Mouse (Mus musculus): ENCODE measurements around the gene Slc5a4b. TPM values are rescaled to one million over a fixed set of nuclear protein-coding genes. Genes with fewer than 3 reads are reported as not detected.

Slc5a4b gene
- total RNA-seq, 2 experiments from 2014 or later, result not detected

Small RNA genes within 50 kb of the gene (microRNA-seq; reads per million reads assigned to microRNA genes)
- gene Mir6409, result not detected

Other genes with a start within 250 kb of the Slc5a4b start
- gene Derl3, start 217.5 kb downstream of the Slc5a4b start, total RNA-seq (2021), result 1 to 10 TPM; 2.1 to 2.7 TPM
- gene Smarcb1, start 189.3 kb downstream of the Slc5a4b start, total RNA-seq (2021), result 100 to 1,000 TPM; 138 to 139 TPM
- gene Chchd10, start 177.8 kb downstream of the Slc5a4b start, total RNA-seq (2021), result 10 to 100 TPM; 39.2 to 59.6 TPM
- 10 to 100 TPM in 1 of 2 experiments, 1 to 10 TPM in 1; 9.9 to 10.7 TPM for gene Mmp11, start 174.5 kb downstream of the Slc5a4b start, total RNA-seq (2021)
- 1 to 10 TPM in 1 of 2 experiments, under 1 TPM in 1; 0.48 to 1.1 TPM for gene Gm867, start 170.3 kb downstream of the Slc5a4b start, total RNA-seq (2021)
- gene Vpreb3, start 167.9 kb downstream of the Slc5a4b start, total RNA-seq (2021), result not detected
- gene Gm5134, start 156.4 kb downstream of the Slc5a4b start, total RNA-seq (2021), result not detected
- gene Zfp280b, start 78.3 kb downstream of the Slc5a4b start, total RNA-seq (2021), result 10 to 100 TPM; 10.3 to 11.4 TPM
- gene Slc5a4a, start 36.5 kb upstream of the Slc5a4b start, total RNA-seq (2021), result not detected
- gene Prmt2, start 126.9 kb upstream of the Slc5a4b start, total RNA-seq (2021), result 100 to 1,000 TPM; 145 to 146 TPM
- 1 to 10 TPM; 5.4 to 6.4 TPM for gene S100b, start 142.9 kb upstream of the Slc5a4b start, total RNA-seq (2021)
- gene Dip2a, start 234.3 kb upstream of the Slc5a4b start, total RNA-seq (2021), result 10 to 100 TPM; 75.7 to 77.0 TPM